Mouse (Mus musculus): ENCODE measurements around the gene Sec11a.

DNA sequence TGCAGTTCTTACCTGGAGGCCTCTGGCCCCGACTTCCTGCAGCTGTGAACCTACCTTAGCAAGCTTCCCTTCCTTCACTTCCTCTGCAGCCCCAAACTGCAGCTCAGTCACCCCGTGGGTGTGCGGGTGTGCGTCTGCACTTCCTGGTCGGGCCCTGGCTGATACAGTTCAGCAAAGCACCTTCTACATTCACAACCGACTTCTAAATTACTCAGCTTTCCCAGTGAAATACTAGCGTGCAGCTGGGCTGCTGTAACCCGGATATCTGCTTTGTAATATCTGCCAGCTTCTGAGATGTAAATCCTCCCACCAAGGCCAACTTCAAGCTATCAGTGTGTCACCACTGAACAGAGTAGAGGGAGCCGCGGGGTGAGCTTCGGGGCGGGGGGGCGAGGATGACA, 57.7 kb downstream of the Sec11a start:
- no peak for TF ChIP-seq CTCF (IDR thresholded peaks at IDR 0.05; ENCODE audit: insufficient read depth, low read depth, low read length)
- TF ChIP-seq POLR2A (IDR thresholded peaks at IDR 0.05; ENCODE audit: insufficient read depth, low read depth, low read length) = no peak

Data from olfactory bulb, adult 2 months (tissue).